Mouse (Mus musculus) NIH3T3 (cell line): ENCODE measurements at regions not wholly inside any gene's neighbourhood (a gene's known extent, or its start where the extent isn't known, plus 50 kb on each side); places are given as distances from the start of the nearest gene placed in this dataset.

Source experiments
- DNase-seq: peaks from one replicate; pipeline ENCODE4 v3.0.0-alpha.2; 2012; ENCODE audit warnings: low read depth

DNA sequence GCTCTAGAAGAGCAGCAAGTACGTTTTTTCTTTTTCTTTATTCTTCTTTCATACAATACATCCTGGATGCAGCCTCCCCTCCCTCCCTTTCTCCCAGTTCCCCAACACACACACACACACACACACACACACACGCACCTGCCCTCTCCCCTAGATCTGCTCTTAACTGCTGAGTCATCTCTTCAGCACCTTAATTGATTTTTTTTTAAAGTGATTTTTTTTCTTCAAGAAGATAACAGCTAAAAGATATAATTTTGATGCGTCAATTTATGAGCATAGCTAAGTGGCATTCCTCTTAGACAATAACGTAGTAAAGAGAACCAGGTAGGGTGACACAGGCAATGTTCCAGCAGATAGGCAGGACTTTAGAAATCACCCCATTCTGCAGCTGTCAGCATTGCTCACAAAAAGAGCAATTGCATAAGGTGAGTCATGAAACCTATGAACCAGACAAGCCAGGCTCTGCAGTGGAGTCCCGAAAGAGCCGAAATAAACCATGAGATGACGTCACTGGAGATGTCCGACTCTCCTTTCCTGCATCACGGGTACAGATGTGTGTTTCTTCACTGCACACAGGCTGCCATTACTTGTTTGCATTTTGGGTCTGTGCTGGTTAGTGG lies 63.9 kb upstream of the Tnrc6a start:
- peak; percentile 74 for DNase-seq

DNA sequence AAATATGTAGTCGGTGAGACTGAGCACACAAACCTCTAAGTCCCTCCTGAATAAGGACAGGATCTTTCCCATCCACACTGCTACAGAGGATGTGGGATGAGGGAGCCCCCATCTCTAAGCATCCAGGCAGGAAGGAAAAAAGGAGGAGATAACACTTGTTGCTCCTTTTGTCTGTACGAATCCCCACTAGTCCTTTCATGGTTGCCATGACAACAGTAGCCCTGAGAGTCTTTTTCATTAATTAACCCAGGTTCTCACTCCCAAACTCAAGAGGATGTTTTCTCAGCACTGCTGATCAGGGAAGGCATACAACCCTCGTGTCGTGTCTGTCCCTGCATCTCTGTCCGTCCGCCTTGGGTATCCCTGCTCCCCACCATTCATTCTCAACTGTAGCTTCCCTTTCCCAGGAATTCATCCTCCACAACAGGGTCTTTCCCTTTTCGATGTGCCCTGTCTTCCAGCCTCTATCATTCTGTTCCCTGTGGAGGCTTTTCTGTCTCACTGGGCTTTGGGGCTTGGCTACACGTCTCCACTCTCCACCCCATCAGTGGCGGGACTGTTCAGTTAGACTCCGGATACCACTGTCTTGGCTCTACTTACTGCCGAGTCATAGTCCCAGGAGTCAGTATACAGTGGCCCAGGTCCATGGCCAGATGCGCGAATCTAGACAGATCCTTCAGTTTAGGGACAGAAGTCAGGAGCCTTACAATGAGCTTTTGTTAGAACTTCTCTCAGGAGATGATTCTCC lies 60.2 kb upstream of the Tnrc6a start:
- DNase-seq, result peak; percentile 22

DNA sequence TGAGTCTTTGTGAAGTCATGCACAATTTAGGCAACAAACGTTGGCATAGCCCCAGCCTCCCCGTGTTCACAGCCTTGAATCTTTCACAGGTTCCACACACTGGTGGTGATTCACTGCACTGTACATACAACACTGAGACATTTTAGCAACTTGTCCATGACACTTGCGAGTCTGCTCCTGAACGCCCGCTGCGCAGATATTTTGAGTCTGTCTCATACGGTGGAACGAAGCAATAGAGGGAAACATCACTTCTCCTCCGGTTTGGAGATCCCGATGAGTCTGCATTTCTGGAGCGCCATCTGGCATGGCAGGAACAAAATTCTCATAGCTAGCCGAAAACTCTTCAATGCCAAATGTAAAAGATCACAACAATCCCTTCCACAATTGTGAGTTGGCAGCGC lies 57.7 kb upstream of the Tnrc6a start:
- DNase-seq, result peak; percentile 78

DNA sequence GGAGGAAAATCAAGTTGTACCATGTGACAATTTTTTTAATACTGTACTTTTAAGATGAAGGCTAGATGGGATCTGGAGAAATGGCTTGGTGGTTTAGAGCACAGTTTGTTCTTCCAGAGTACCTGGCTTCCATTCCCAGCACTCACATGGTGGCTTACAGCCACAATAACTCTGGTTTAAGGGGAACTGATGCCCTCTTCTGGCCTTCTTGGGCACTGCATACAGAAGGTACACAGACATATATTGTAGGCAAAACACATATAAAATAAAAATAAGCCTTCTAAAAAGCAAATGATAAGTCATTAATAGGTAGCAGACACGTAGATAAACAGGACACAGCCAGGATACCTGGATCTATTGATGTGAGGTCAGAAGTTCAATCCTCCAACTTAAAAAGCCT lies 56.3 kb upstream of the Tnrc6a start:
- DNase-seq, result no peak

DNA sequence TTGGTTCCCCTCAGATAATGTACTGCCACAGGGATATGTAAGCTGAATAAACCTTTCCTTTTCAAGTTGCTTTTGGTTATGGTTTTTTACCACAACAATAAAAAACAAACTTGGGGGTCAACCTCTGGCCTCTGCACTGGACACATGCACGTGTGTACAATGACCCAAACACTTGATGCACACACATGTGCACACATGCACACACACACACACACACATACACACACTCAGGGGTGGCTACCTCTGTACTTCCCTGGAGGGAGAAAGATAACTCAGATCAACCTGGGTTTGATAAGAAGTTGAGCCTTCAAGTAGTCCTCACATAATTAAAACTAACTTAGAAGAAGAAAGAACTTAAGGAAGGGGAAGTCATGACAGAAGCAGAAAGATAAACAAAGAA lies 55.4 kb upstream of the Tnrc6a start:
- no peak for DNase-seq

DNA sequence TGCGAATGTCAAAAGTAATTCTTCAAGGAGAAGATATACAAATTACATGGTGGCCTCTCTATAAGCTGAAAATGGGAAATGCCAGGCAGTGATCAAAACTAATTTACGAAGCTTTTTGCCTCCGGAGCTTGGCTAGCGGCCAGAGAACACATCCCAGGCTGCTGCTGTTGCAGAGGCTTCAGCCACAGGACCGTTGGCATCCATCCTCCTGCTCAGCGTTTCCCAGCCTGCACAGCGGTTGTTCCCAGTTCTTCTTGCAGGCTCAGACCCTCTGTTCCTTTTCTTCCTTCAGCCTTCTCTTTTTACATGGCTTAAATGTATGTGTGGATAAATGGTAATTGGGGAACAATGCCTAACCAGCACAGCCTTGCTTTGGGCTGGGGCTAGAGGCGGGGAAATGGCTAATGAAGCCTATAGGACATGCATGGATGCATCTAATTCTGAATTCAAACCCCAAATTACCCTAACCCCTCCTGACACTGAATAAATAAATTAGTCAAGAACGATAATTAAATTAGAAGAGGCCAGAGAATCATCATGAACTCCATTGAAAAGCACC lies 54.9 kb upstream of the Tnrc6a start:
- DNase-seq, result peak; percentile 71

DNA sequence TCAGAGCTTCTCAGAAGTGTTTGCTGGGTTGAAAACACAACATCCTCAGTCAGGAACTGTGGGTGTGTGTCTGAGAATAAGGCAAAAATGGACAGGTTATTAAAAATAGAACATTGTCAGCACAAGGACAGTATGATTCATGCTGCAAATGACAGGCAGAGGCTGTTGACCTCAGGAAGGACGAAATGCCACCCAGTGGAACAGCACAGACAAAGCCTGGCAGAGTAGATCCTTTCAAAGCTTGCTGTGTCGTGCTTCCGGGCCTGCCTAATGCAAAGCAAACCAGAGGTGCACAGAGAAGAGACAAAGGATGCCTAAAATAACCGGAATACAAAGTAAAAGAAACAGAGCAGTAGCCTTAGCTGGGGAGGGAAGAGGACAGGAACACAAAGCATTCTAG lies 54.4 kb upstream of the Tnrc6a start:
- no peak for DNase-seq

DNA sequence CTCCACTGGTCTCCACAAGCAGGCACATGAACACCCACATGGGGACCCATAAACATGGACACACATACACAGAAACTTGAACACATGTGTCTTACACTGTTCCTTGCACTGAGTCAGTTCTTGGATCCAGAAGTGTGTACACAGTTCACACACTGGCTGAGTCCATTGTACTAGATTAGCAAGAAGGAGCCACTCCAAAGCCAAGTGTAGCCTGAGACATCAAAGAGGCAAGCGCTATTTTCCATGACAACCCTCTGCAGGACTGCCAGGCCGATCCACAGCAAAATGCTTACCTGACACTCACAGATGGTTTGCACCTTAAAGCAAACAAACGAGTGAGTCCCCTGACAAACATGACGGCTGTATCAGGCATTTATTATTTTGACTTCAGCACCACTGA lies 52.8 kb upstream of the Tnrc6a start:
- no peak for DNase-seq
